Mouse (Mus musculus): ENCODE measurements at regions not wholly inside any gene's neighbourhood (a gene's known extent, or its start where the extent isn't known, plus 50 kb on each side); places are given as distances from the start of the nearest gene placed in this dataset.
"Not testable (repeated sequence)": the region's sequence is repeated elsewhere in the genome, so short reads cannot be mapped to it uniquely, and the experiment has no call there.

GRCm38 (mm10) chr17:55186361-55186760, 258.8 kb upstream of the St6gal2 start:
- no peak for DNase-seq (ENCODE audit: extremely low spot score in 1 of 2, low spot score in 1 of 2)

DNA sequence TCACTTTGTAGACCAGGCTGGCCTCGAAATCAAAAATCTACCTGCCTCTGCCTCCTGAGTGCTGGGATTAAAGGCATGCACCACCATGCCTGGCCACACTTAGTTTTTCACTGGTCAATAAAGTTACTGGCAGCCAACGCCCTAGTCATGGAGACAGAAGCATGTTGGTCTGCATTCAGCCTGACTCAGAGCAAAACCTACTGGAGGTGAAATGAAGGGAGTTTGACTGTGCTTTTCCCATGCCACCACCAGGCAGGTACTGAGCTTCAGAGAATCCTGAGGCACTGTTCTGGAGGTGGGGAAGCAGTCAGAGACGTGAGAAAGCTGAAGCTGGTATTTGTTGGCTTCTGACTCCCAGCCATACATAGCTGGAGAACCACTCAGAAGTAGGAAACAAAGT, 258.4 kb upstream of the St6gal2 start:
- no peak for DNase-seq (ENCODE audit: extremely low spot score in 1 of 2, low spot score in 1 of 2)

DNA sequence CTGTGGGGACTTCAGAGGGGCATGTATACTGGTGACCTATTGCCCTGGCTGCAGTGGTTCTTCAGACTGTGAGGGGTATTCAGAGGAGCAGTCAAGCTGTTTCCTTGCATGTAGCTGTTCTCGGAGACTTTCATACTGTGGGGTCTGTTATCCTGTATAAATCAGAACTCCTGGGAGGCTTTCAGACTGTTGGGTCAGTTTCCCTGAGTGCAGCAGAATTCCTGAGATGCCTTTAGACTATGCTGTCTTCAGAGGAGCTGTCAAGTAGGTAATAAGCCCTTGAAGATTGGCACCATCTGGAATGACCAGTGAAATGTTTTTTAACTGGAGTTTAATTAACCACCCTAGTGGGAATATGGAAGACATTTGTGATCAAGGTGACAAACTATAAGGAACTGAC, 238.6 kb upstream of the St6gal2 start:
- DNase-seq (ENCODE audit: extremely low spot score in 1 of 2, low spot score in 1 of 2): no peak

DNA sequence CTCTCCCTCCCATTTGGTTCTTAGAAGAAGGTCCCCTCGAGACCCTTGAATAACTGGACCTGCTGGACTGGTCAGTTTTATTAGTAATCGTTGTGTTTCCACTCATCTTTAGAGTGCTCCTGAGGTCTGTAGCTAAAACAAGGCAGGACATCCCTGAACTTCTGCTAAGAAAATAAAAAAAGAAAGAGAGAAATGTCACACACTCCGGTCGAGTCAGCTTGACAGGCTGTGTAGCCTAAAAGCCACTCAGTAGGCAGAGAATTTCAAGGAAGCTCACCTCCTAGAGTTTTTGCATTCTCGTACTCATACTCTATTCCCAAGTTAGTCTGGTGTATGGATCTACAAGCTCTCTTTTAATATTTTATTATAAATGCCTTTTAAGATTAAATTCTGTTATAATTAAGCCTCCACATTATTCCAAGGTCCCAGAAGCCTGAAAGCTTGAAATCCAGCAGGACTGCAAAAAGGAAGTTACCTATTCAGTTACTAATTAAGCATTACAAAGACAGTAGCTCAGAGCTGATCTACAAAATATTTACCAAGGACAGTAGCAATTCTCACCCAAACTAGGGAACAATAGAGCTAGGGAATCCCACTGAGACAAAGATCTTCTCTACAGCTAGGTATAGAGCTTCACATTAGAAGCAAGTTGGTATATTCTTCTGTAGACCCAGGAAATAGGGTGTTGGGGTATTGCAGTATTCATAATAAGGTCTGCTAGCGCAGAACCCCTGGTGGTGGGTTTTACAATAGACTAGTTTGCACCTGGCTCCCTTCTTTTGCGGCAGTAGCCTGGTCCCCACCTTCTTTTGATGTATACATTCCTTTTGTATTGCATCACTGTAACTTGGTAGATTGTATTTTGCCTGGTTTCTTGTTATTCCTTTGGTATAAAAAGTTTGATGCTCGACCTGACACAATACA, 226.7 kb upstream of the St6gal2 start:
- not testable (repeated sequence) for DNase-seq (ENCODE audit: extremely low spot score in 1 of 2, low spot score in 1 of 2)

DNA sequence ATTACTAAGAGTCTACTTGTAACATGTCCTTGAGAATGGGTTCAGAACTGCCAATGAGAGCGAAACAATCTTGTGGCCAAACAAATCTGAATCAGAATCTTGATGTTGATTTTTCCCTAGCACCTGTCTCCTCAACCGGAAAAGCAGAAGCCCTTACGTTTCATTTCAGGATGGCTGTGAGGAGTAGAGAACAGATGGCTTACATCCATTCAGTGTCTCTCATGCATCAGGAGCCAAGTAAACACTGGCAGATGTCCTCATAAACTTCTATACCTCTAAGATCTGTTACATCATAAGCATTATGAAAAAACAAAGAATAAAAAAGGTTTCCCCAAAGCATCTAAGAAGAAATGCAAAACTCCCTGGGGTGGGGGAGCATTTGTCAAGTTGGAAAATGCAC, 221.1 kb upstream of the St6gal2 start:
- no peak for DNase-seq (ENCODE audit: extremely low spot score in 1 of 2, low spot score in 1 of 2)

DNA sequence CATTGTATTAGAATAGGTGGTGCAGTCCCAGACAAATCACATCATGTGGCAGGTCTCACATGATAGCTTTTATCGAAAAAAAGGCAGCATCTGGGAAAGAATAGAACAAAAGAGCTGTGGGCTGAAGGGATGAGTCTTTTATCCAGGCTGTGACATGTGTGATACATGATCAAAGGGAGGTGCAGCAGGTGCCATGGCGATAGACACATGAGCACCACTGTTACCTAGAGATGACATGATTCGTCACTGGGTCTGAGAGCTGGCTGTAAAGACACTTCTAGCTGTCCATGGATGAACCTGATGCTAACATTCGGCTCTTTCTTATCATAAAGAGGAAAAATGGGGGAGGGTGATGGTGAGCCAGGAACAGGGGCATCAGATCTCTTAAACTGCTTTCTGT, 210.9 kb upstream of the St6gal2 start:
- DNase-seq (ENCODE audit: extremely low spot score in 1 of 2, low spot score in 1 of 2): no peak

GRCm38 (mm10) chr17:55262638-55263037, 182.5 kb upstream of the St6gal2 start:
- DNase-seq (ENCODE audit: extremely low spot score in 1 of 2, low spot score in 1 of 2): no peak

DNA sequence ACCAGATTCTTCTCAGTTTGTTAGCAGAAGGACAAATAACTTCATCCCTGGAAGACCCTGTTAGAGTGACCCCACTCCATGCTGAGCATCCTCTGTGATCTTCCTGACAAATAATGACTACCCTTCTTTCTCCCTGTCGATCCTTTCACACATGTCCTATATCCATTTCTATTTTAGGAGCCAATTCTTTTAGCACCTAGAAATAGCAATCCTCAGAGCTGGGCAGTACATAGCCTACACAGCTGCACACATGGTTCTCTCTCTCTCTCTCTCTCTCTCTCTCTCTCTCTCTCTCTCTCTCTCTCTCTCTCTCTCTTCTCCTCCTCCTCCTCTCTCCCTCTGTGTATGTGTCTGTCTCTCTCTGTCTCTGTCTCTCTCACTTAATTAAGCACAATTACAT, 168.6 kb upstream of the St6gal2 start:
- DNase-seq (ENCODE audit: extremely low spot score in 1 of 2, low spot score in 1 of 2): no peak

GRCm38 (mm10) chr17:55281276-55281675, 163.9 kb upstream of the St6gal2 start:
- no peak for DNase-seq (ENCODE audit: extremely low spot score in 1 of 2, low spot score in 1 of 2)

GRCm38 (mm10) chr17:55288589-55288988, 156.6 kb upstream of the St6gal2 start:
- no peak for DNase-seq (ENCODE audit: extremely low spot score in 1 of 2, low spot score in 1 of 2)

DNA sequence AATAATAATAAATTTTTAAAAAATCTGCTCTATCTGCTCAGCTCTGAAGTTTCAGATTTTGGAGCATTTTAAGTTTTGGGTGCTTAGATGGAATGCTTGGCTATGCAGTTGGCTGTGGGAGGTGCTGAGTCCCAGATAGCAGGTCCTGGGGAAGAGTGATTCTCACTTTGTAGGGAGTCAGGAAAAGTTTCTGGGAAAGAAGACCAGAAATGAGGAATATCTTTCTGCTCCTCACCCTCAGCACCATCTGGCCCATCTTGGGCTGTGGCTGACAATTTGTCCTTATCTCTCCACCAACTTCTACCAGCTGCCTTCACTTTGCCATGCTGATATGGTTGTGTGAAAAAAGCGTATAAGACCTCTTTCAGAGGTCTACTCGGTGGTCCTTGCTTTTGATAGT, 152.5 kb upstream of the St6gal2 start:
- DNase-seq (ENCODE audit: extremely low spot score in 1 of 2, low spot score in 1 of 2): no peak

DNA sequence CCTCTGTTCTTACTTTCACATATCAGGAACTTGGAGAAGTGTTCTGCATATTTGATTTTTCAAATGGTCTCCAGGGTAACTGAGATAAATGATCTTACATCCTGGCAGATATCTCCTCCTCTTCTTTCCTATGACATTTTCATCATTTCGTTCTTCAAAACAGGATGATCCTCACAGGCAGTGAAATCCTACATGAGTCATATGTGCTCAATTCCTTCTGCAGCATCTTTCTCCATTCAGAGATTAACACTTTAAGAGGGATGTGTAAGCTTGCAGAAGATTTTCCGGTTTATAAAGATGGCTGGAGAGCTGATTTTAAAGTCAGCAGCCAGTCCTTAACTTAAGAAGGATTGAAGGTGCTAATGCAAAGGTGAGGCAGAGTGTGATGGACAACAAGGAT, 148.5 kb upstream of the St6gal2 start:
- no peak for DNase-seq (ENCODE audit: extremely low spot score in 1 of 2, low spot score in 1 of 2)

DNA sequence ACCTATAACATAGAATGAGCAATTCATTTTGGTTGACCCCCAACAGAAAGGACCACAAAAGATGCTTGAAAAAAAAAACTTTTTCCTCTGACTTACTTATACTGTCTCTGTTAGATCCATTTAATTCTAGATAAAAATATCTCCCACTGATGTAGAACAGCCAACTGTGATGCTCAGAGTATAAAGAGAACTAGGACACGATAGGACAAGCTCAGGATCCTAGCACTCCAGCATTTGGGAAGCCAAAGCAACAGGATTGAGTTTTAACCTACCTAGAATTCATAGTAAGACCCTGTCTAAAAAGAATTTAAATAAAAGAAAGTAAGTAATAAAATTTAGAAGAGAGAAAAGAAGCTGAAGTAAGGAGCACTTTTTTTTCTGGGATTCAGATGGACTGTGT, 146.3 kb upstream of the St6gal2 start:
- DNase-seq (ENCODE audit: extremely low spot score in 1 of 2, low spot score in 1 of 2): no peak

GRCm38 (mm10) chr17:55320959-55321358, 124.2 kb upstream of the St6gal2 start:
- no peak for DNase-seq (ENCODE audit: extremely low spot score in 1 of 2, low spot score in 1 of 2)

DNA sequence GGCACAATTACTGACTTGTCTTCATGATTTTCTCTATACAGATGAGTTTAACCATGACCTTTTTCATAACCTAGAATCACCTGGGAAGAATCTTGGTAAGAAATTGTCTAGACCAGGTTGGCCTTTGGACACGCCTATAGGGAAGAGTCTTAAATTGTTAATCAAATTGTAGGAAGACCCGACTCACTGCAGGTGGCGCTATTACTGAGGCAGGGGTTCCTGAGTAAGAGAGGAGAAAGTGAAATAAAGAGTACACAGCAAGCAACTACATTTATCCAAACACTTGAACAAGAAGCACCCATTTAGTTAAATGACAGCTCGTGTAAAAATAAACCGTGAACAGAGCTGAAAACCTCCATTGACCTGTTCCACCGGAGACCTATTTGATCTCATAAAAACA, 85.9 kb upstream of the St6gal2 start:
- no peak for DNase-seq (ENCODE audit: extremely low spot score in 1 of 2, low spot score in 1 of 2)

- no peak for DNase-seq (ENCODE audit: extremely low spot score in 1 of 2, low spot score in 1 of 2)
Observed at GRCm38 (mm10) chr17:55367064-55367463, 78.1 kb upstream of the St6gal2 start.

GRCm38 (mm10) chr17:55367464-55368207, 77.5 kb upstream of the St6gal2 start:
- DNase-seq (ENCODE audit: extremely low spot score in 1 of 2, low spot score in 1 of 2): peak; percentile 3 to 13
